Comparison of ENCODE assay signal across 10 mouse cellular contexts in genomic region chr5:140720773-140721172, GRCm38 (mm10).
"Had no signal": no experiment of that assay in that cellular context is flagged by ENCODE, and none has a peak within 500 bp of the region (broad histone marks: within the 10 kb centered on the region; RNA-seq: fewer than 3 reads in every experiment).

No protein-coding gene starts in this region.

- H3K9ac ChIP-seq: heart, embryonic 12.5 days; hindbrain, embryonic 13.5 days; hindbrain, embryonic 15.5 days; kidney, embryonic 15.5 days; limb, embryonic 12.5 days had no signal

- H3K27me3 ChIP-seq: hindbrain, embryonic 13.5 days; hindbrain, embryonic 15.5 days; kidney, embryonic 15.5 days; limb, embryonic 12.5 days had no signal

- H3K4me2 ChIP-seq: heart, embryonic 12.5 days; hindbrain, embryonic 13.5 days; hindbrain, embryonic 15.5 days; kidney, embryonic 15.5 days; limb, embryonic 12.5 days; liver, embryonic 11.5 days had no signal

- H3K27ac ChIP-seq: heart, embryonic 10.5 days; hindbrain, embryonic 13.5 days; hindbrain, embryonic 15.5 days; hindbrain, postnatal 0 days; kidney, embryonic 15.5 days; kidney, postnatal 0 days; limb, embryonic 12.5 days had no signal

- ATAC-seq: hindbrain, postnatal 0 days; intestine, embryonic 16.5 days had no signal

- H3K4me3 ChIP-seq: heart, embryonic 10.5 days; heart, embryonic 12.5 days; hindbrain, embryonic 13.5 days; hindbrain, embryonic 15.5 days; kidney, embryonic 15.5 days; limb, embryonic 12.5 days had no signal

- H3K9me3 ChIP-seq: heart, embryonic 10.5 days; hindbrain, embryonic 13.5 days; hindbrain, embryonic 15.5 days; kidney, embryonic 15.5 days; limb, embryonic 12.5 days had no signal

- H3K4me1 ChIP-seq: heart, embryonic 12.5 days; kidney, embryonic 15.5 days; limb, embryonic 12.5 days had no signal
